Mouse (Mus musculus): ENCODE data around the gene Rmi2. TPM values are rescaled to one million over a fixed set of nuclear protein-coding genes. Genes with fewer than 3 reads are reported as not detected.

Gene Rmi2
- polyA plus RNA-seq, 1 experiment from 2014 or later, result 3.3 TPM

DNA sequence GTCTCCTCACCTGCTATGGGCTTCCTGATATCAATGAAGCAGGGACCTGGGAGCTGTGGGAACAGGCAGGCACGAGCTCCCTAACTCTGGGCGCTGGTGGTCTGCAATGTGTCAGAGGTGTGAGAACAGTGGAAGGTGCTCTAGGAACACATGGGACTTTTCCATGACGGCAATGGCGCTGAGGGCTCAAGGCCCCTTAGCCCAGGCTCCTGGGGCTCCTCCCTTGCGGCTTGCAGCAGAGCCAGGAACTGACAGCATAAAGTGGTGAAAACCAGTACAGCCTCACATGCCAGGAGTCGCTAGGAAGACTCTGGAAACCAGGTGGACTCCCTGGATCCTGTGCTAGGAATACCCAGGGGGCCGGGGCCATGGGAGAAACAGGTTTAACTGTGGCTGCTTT lies 75.7 kb downstream of the Rmi2 start:
- Histone ChIP-seq H3K27me3 (no peaks in the 10 kb centered on the region), H3K36me3 (ENCODE audit: poor library complexity, severe bottlenecking) (no peaks in the 10 kb centered on the region), H3K4me1 (no peaks in the 10 kb centered on the region), H3K27ac (no peak overlapping the region), H3K4me2 (no peak overlapping the region), H3K4me3 (no peak overlapping the region), H3K9me3 (replicated peaks) (no peaks in the 10 kb centered on the region), H3K9ac (no peak overlapping the region)
- no peak for ATAC-seq
- WGBS, result 85% methylated on average over 7 of the region's 7 CpGs

DNA sequence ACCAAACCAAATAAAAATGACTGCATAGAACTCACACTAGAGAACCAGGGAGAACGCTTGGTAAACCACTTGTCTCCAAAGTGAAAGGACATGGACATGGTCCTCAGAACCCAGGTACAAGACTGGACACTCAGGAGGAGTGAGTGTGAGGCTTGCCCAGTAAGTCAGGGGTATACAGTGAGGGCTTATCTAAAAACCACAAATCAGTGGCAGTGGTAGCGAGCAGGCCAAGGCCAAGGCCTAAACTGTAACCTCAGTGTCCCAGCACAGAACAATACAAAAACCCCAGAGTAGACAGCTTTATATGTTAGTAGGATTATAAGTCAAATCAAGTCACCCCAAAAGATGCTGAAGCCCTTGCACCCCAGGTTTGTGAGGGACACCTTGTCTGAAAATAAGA lies 76.2 kb downstream of the Rmi2 start:
- H3K27ac ChIP-seq, result no peak overlapping the region
- H3K9ac ChIP-seq, result no peak overlapping the region
- 86% methylated on average over 2 of the region's 2 CpGs for WGBS
- no peaks in the 10 kb centered on the region for H3K36me3 ChIP-seq (ENCODE audit: poor library complexity, severe bottlenecking)
- no peaks in the 10 kb centered on the region for H3K9me3 ChIP-seq (replicated peaks)
- H3K27me3 ChIP-seq, result no peaks in the 10 kb centered on the region
- no peak overlapping the region for H3K4me2 ChIP-seq
- ATAC-seq, result no peak
- no peak overlapping the region for H3K4me3 ChIP-seq
- no peaks in the 10 kb centered on the region for H3K4me1 ChIP-seq

DNA sequence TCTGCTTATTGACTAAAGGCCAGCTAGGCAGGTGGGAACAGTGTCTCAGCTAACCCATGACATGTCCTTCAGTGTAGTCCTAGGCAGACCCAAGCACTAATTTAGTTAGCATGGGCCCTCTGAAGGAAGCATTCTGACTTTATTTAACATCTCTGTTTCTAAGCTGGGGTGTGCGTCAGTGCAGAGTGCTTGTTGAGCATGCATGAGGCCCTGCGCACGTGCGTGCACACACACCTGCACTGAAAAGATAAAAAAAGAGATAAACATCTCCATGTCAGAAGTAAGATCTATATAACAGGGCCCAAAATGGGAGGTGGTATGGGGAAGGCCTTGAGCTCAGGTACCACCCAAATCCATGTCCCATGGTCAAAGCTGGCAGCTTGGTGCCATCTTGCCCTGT lies 80.2 kb downstream of the Rmi2 start:
- WGBS, result 95% methylated on average over 4 of the region's 4 CpGs
- Histone ChIP-seq H3K36me3 (ENCODE audit: poor library complexity, severe bottlenecking) (no peaks in the 10 kb centered on the region), H3K4me1 (no peaks in the 10 kb centered on the region)

DNA sequence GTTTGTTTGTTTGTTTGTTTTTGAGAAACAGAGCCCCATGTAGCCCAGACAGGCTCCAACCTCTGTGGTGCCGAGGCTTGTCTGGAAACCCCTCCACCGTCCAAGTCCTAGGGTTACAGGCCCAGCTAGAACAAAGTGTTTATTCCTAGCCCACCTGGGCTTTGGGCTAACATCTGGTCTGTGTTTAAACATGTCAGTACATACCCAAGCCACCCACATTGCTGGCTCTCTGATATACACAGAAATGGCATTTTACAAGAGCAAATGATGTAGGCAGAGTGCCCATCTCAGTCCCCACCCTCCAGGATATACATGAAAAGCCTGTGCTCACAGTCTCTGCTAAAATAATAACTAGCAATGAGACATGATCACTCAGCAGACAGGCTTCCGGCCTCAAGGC lies 81.4 kb downstream of the Rmi2 start:
- H3K4me1 ChIP-seq, result no peaks in the 10 kb centered on the region
- H3K27me3 ChIP-seq, result no peaks in the 10 kb centered on the region
- ATAC-seq, result no peak
- no peak overlapping the region for H3K9ac ChIP-seq
- H3K4me2 ChIP-seq, result no peak overlapping the region
- no peak overlapping the region for H3K4me3 ChIP-seq
- H3K27ac ChIP-seq, result no peak overlapping the region
- 82% methylated on average over 3 of the region's 3 CpGs for WGBS
- no peaks in the 10 kb centered on the region for H3K36me3 ChIP-seq (ENCODE audit: poor library complexity, severe bottlenecking)
- no peaks in the 10 kb centered on the region for H3K9me3 ChIP-seq (replicated peaks)

More for the DNA sequence above, 80.2 kb downstream of the Rmi2 start:
- no peak overlapping the region for H3K4me3 ChIP-seq
- no peak overlapping the region for H3K27ac ChIP-seq
- H3K4me2 ChIP-seq, result no peak overlapping the region
- H3K9ac ChIP-seq, result no peak overlapping the region
- no peaks in the 10 kb centered on the region for H3K9me3 ChIP-seq (replicated peaks)
- ATAC-seq, result no peak
- H3K27me3 ChIP-seq, result no peaks in the 10 kb centered on the region

DNA sequence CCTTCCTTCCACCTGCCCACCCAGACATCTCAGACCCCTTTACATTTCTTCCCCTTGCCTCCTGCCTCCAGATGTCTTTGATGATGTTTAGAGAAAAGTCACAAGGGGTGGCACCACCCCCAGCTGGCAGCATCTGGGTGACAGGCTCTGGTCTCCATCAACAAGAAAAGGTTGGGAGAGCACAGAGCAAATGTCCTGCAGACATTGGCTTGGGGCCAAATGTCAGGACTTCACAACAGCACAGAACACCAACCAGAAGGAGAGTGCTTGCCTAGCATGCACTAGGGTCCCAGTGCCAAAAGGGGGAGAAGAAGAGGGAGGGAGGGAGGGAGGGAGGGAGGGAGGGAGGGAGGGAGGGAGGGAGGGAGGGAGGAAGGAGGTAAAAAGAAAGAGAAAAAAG lies 85.0 kb downstream of the Rmi2 start:
- no peak overlapping the region for H3K4me3 ChIP-seq
- no peak overlapping the region for H3K27ac ChIP-seq
- H3K4me2 ChIP-seq, result no peak overlapping the region
- no peaks in the 10 kb centered on the region for H3K27me3 ChIP-seq
- no peaks in the 10 kb centered on the region for H3K4me1 ChIP-seq
- no peaks in the 10 kb centered on the region for H3K36me3 ChIP-seq (ENCODE audit: poor library complexity, severe bottlenecking)
- no peak for ATAC-seq
- H3K9me3 ChIP-seq (replicated peaks), result no peaks in the 10 kb centered on the region
- H3K9ac ChIP-seq, result no peak overlapping the region

DNA sequence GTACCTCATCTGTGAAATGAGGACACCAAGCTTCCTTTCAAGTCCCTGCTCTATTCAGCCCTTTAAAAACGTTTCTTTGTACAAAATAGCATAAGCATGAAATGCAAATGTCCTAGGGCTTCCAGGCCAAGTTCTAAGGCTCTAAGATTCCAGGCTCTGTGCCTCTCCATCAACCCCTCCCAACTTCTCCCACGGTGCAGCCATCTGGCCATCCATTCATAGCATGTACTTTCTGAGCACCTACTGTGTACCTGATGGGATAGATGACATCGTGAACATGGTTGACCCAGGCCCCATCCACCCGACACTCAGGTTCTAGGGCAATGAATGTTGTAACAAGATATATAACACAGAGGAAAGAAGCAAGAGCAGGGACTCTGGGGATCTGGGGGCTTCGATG lies 88.7 kb downstream of the Rmi2 start:
- Histone ChIP-seq H3K4me3 (no peak overlapping the region), H3K36me3 (ENCODE audit: poor library complexity, severe bottlenecking) (no peaks in the 10 kb centered on the region), H3K4me2 (no peak overlapping the region), H3K9ac (no peak overlapping the region), H3K4me1 (peaks cover 7% of the 10 kb centered on the region), H3K27me3 (no peaks in the 10 kb centered on the region), H3K27ac (no peak overlapping the region), H3K9me3 (replicated peaks) (no peaks in the 10 kb centered on the region)
- ATAC-seq, result no peak
- 69% methylated on average over 5 of the region's 5 CpGs for WGBS

DNA sequence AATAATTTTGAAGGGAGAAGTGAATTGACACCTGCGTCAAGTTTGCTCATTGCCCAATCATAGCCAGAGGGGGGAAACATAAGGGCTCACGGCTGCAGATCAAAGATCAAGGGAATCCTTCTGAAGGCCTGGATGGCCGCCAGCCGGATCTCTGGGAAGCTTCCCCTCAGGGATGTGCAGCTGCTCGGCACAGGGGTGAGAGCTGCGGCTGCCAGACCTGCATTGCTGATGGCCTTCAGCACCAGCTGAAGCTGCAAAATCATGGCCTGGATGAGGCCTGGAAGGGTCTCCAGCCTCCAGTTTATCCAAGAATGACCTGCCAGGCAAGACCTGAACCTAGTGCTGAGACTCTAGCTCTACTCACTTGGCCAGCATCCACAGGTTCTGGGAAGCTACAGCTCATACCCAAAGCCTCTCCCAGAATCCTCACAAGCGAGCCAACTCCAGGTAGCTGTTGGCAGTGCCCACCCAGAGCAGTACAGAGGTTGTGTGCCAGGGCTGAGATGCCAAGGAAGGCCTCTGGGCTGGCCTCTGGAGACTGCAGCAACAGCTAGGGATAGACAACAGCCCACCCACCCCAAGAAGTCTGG lies 90.8 kb downstream of the Rmi2 start:
- no peaks in the 10 kb centered on the region for H3K27me3 ChIP-seq
- no peak overlapping the region for H3K9ac ChIP-seq
- 42% methylated on average over 7 of the region's 7 CpGs for WGBS
- ATAC-seq, result no peak
- H3K27ac ChIP-seq, result 0 out of 2 replicates have a peak overlapping the region, but pooled peaks have one; percentile 11
- no peak overlapping the region for H3K4me3 ChIP-seq
- no peaks in the 10 kb centered on the region for H3K36me3 ChIP-seq (ENCODE audit: poor library complexity, severe bottlenecking)
- no peak overlapping the region for H3K4me2 ChIP-seq
- H3K9me3 ChIP-seq (replicated peaks), result 0 out of 2 replicates have a peak, but pooled peaks cover 2% of the 10 kb centered on the region
- H3K4me1 ChIP-seq, result peaks cover 7% of the 10 kb centered on the region

DNA sequence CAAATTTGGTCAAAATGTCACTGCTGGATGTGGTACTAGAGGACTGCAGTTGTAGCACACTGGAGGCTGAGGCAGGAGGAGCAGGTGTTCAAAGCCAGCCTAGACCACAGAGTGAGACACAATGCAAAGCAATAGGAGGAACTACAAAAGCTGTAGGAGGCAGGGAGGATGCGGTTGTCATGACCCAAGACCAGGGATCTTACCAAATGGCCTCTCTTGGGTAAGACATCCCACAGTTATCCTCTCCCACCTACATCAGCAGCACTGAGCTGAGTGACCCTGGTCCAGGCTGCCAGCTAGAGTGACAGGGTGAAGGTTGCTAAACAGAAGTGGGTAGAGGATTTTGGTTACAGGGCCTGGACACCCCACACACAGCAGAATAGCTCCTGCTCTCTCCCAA lies 92.2 kb downstream of the Rmi2 start:
- no peak overlapping the region for H3K27ac ChIP-seq
- ATAC-seq, result no peak

DNA sequence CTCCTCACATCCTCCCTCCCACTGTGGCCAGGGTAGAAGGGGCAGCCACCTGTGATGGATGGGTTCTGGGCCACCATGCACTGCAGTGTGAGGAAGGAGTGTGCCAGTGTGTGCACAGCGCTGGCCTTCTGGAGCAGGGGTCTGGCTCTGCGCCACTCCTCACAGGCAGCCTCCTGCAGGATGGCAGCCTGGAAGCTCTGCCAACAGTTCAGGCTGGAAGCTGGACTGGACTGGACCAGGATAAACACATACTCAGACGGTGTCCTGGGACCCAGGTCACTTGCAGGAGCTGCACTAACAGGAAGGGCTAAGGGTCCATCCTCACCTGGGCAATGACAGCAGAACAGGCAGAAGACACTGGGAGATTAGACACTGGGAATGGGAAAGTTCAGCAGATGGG lies 98.5 kb downstream of the Rmi2 start:
- ATAC-seq, result no peak
- Histone ChIP-seq H3K9ac (no peak overlapping the region), H3K4me1 (no peaks in the 10 kb centered on the region), H3K27ac (no peak overlapping the region), H3K4me2 (no peak overlapping the region), H3K4me3 (no peak overlapping the region), H3K9me3 (replicated peaks) (0 out of 2 replicates have a peak, but pooled peaks cover 7% of the 10 kb centered on the region), H3K36me3 (ENCODE audit: poor library complexity, severe bottlenecking) (no peaks in the 10 kb centered on the region), H3K27me3 (no peaks in the 10 kb centered on the region)
- WGBS, result 83% methylated on average over 3 of the region's 3 CpGs

More for the DNA sequence above, 92.2 kb downstream of the Rmi2 start:
- no peaks in the 10 kb centered on the region for H3K36me3 ChIP-seq (ENCODE audit: poor library complexity, severe bottlenecking)
- H3K4me1 ChIP-seq, result peaks cover 7% of the 10 kb centered on the region
- no peak overlapping the region for H3K4me3 ChIP-seq
- H3K9me3 ChIP-seq (replicated peaks), result 0 out of 2 replicates have a peak, but pooled peaks cover 7% of the 10 kb centered on the region
- H3K4me2 ChIP-seq, result no peak overlapping the region
- no peak overlapping the region for H3K9ac ChIP-seq
- H3K27me3 ChIP-seq, result no peaks in the 10 kb centered on the region
- 76% methylated on average over 1 of the region's 1 CpGs for whole genome bisulfite sequencing

DNA sequence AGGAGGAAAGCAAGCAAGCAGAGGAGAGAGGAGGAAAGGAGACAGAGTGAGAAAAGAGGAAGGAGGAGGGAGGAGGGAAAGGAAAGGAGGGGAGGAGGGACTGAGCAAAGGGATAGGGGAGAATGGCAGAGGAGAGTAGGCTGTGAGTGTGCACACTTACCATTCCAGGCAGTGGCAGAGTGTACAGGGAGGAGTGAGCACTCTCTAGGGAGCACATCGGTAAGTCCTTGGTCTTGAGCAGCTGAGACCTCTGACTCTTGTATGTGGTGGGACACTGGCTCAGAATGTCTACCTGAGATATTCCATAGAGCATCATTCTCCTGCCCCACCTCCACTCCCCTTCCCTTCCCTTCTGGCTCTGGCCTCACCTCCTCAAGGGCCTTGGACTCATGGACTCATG lies 99.2 kb downstream of the Rmi2 start:
- WGBS, result 100% methylated on average over 1 of the region's 1 CpGs
- Histone ChIP-seq H3K4me2 (no peak overlapping the region), H3K4me3 (no peak overlapping the region), H3K9ac (no peak overlapping the region), H3K36me3 (ENCODE audit: poor library complexity, severe bottlenecking) (no peaks in the 10 kb centered on the region), H3K27ac (no peak overlapping the region), H3K4me1 (no peaks in the 10 kb centered on the region), H3K9me3 (replicated peaks) (0 out of 2 replicates have a peak, but pooled peaks cover 7% of the 10 kb centered on the region), H3K27me3 (no peaks in the 10 kb centered on the region)
- no peak for ATAC-seq

DNA sequence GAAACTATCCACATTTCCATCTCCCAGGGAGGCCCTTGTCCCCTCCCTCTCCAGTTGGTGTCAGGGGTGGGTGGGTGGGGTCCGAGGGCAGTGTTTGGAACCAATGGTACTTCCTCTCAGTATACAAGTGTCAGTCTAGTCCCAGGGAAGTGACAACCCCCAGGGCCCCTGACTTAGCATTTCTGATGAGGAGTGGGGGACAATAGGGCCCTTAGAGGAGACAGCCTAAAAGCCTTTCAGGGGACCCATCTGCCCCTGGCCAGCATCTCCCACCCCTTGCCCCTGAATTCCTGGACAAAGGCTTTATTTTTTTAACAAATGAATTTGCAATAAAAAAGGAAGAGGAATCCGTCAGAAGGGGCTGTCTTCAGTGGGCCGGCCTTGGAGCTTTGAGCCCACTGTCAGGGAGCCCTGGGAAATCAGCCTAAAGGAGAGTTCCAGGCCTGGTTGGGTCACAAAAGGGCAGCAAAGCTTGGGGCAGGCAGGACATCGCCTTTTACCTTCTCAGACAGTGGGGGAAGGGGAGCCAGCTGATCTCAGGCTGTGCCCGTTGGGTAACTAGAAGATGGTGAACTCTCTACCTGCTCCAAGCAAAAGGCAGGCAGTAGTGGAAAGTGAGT lies 102.0 kb downstream of the Rmi2 start:
- Histone ChIP-seq H3K4me2 (no peak overlapping the region), H3K4me1 (no peaks in the 10 kb centered on the region), H3K27ac (no peak overlapping the region), H3K9me3 (replicated peaks) (no peaks in the 10 kb centered on the region), H3K27me3 (no peaks in the 10 kb centered on the region), H3K36me3 (ENCODE audit: poor library complexity, severe bottlenecking) (no peaks in the 10 kb centered on the region), H3K4me3 (no peak overlapping the region), H3K9ac (no peak overlapping the region)
- WGBS, result 35% methylated on average over 5 of the region's 5 CpGs
- ATAC-seq, result no peak

DNA sequence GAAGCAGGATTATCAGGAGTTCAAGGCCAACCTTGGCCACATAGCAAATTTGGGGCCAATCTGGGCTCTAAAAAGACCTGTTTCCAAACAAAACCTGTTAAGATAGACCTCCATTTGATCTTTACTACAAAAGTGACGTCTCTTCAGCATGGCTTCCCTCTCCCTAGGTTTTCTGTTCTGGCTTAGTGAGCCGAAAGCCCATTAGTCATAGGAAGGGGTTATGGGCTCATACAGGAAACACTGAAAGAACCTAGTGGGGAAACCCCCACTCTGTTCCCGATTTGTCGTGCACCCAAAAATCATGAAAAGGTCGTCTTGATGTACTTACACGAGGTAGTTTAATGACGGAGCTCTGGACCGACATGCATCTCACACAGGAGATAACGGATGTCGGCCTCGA lies 102.6 kb downstream of the Rmi2 start:
- no peaks in the 10 kb centered on the region for H3K36me3 ChIP-seq (ENCODE audit: poor library complexity, severe bottlenecking)
- no peak overlapping the region for H3K27ac ChIP-seq
- no peak for ATAC-seq
- H3K9me3 ChIP-seq (replicated peaks), result no peaks in the 10 kb centered on the region
- no peak overlapping the region for H3K4me2 ChIP-seq
- no peaks in the 10 kb centered on the region for H3K27me3 ChIP-seq
- no peak overlapping the region for H3K9ac ChIP-seq
- no peak overlapping the region for H3K4me3 ChIP-seq
- no peaks in the 10 kb centered on the region for H3K4me1 ChIP-seq
- 85% methylated on average over 11 of the region's 11 CpGs for WGBS

DNA sequence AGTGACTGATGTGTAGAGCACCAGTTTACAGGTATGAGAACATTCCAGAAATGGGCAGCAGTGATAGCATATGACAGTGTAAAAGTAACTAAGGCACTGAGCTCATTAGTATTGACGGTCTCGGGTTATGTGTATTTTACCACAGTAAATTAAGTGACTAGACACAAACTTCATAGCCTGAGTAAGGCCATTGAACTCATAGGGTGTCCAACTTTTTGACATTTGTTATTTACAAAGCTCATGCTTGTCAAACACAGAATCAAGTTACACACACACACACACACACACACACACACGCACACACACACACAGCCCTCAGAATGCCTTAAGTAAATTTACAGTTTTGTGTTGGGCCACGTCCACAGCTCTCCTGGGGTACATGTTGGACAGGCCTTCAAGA lies 105.1 kb downstream of the Rmi2 start:
- no peak overlapping the region for H3K27ac ChIP-seq
- no peak overlapping the region for H3K4me3 ChIP-seq
- H3K9me3 ChIP-seq (replicated peaks), result no peaks in the 10 kb centered on the region
- ATAC-seq, result no peak
- no peak overlapping the region for H3K9ac ChIP-seq
- H3K27me3 ChIP-seq, result no peaks in the 10 kb centered on the region
- no peaks in the 10 kb centered on the region for H3K36me3 ChIP-seq (ENCODE audit: poor library complexity, severe bottlenecking)
- H3K4me1 ChIP-seq, result no peaks in the 10 kb centered on the region
- WGBS, result 85% methylated on average over 4 of the region's 4 CpGs
- H3K4me2 ChIP-seq, result no peak overlapping the region

All from forebrain, embryonic 13.5 days (tissue).